Mouse (Mus musculus) liver, embryonic 12.5 days (tissue): ENCODE measurements around the gene Prc1. TPM values are rescaled to one million over a fixed set of nuclear protein-coding genes. Genes with fewer than 3 reads are reported as not detected.
A peak's percentile ranks its signal among the peaks of the same experiment; 100 is the strongest.
"Not testable (repeated sequence)": the region's sequence is repeated elsewhere in the genome, so short reads cannot be mapped to it uniquely, and the experiment has no call there.

Source experiments
- ATAC-seq: fragments of 200-750 bp; cut with Nextera tagmentation; 2 replicates; pipeline ENCODE4 v1.8.0; 2017; ENCODE audit warnings: moderate number of reproducible peaks, mild to moderate bottlenecking, moderate library complexity
- H3K27ac ChIP-seq: fragments of 300-500 bp; sonication (generic); 2 replicates; pipeline ENCODE4 v1.5.1; 2016; ENCODE audit warnings: mild to moderate bottlenecking
- H3K27me3 ChIP-seq: fragments of 300-500 bp; sonication (generic); replicated peaks from 2 replicates; pipeline ENCODE4 v1.6.1; 2016; ENCODE audit warnings: mild to moderate bottlenecking, moderate library complexity
- H3K36me3 ChIP-seq: fragments of 300-500 bp; sonication (generic); 2 replicates; pipeline ENCODE4 v1.6.1; 2016; ENCODE audit warnings: mild to moderate bottlenecking, moderate library complexity
- H3K4me1 ChIP-seq: fragments of 300-500 bp; sonication (generic); 2 replicates; pipeline ENCODE4 v1.6.1; 2016
- H3K4me2 ChIP-seq: fragments of 300-500 bp; sonication (generic); 2 replicates; pipeline ENCODE4 v1.6.1; 2016; ENCODE audit warnings: mild to moderate bottlenecking, moderate library complexity
- H3K4me3 ChIP-seq: fragments of 300-500 bp; sonication (generic); 2 replicates; pipeline ENCODE4 v1.5.1; 2016; ENCODE audit warnings: mild to moderate bottlenecking, moderate library complexity
- H3K9ac ChIP-seq: fragments of 300-500 bp; sonication (generic); 2 replicates; pipeline ENCODE4 v1.6.1; 2016; ENCODE audit warnings: mild to moderate bottlenecking, moderate library complexity
- H3K9me3 ChIP-seq: fragments of 300-500 bp; sonication (generic); replicated peaks from 2 replicates; pipeline ENCODE4 v1.6.1; 2016; ENCODE audit warnings: mild to moderate bottlenecking, moderate library complexity
- WGBS: fragments of 180-500 bp; shearing (Covaris S2); methylation state at CpG from one replicate; pipeline ENCODE4 v1.1.7; 2016; ENCODE audit not compliant: insufficient replicate concordance; 5-methylcytosine and 5-hydroxymethylcytosine counted together
- polyA plus RNA-seq: library from polyadenylated mRNA; unstranded; fragments of >200 nt; fragmentation: Nextera tagmentation; extraction: Ambion mirVana; gene quantifications from 2 replicates; pipeline ENCODE4 v1.2.1, GENCODE M21; 2016

Prc1 gene
- polyA plus RNA-seq, 1 experiment from 2014 or later: 150 TPM

DNA sequence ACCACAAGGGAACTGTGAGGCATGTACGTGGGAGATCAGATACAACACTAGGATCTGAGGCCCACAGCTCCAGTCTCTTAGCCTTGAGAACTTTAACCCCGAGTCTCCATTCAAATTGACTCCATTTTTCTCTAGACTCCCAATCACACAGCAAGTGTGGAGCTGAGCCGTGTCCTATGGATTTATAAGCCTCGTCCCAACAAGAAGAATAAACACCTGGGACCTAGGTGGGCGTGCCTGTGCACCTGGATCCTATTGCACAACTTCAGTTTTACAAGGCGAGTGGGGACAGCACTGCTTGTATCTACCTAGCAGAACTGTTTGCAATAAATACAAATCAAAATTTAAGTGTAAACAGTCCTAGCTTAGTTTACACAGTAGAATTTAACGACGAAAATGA, 29.1 kb downstream of the Prc1 start:
- H3K27ac ChIP-seq: peak overlapping the region; percentile 74
- peak overlapping the region; percentile 76 for H3K9ac ChIP-seq
- H3K36me3 ChIP-seq: peaks cover 62% of the 10 kb centered on the region
- no peak for ATAC-seq
- no peaks in the 10 kb centered on the region for H3K9me3 ChIP-seq
- 13% methylated on average over 8 of the region's 8 CpGs for WGBS
- H3K4me3 ChIP-seq: peak overlapping the region; percentile 69
- peaks cover 25% of the 10 kb centered on the region for H3K4me1 ChIP-seq
- H3K27me3 ChIP-seq: no peaks in the 10 kb centered on the region
- peak overlapping the region; percentile 87 for H3K4me2 ChIP-seq

DNA sequence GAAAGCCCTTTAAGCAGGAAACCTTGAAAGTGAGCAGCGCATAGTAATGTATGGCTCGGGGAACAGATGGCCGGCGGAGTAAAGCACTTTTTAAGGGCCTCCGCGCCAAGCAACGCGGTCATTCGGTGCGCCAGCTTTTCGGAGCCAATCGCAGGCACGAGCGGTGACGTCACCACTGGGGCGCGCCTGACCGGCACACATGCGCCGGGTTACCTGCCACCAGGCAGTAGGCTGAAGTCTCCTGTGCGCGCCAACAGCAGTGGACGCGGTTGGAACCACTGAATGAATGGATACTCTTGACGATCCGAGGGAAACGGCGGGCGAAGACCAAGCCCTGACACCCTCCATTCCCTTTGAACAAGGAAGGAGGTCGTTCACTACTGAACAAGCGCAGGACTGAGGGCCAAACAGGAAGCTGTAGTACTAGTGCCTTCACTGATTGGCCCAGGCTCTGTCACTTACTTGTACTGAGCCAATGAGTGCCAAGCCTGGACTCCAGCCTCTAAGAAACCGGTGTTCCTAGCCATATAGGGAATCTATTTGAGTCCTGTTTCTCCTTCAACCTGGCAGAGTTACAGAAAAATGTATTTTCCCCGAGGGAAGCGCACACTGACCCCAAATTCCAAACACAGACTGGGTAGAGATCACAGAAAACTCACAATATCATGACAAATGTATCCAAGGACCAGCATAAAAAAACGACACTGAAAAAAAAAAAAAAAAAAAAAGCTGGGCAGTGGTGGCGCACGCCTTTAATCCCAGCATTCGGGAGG, 30.0 kb downstream of the Prc1 start, which contains the start of gene Rccd1:
Gene Rccd1 (minus strand): TSS at position 412 of the 773 bp plus-strand sequence.
- ATAC-seq: peak; percentile 99
- H3K9ac ChIP-seq: peak within 1 kb of the TSS; percentile 76
- H3K27me3 ChIP-seq: no peaks in the 10 kb centered on the region
- peak within 1 kb of the TSS; percentile 74 for H3K27ac ChIP-seq
- H3K9me3 ChIP-seq: no peaks in the 10 kb centered on the region
- H3K4me3 ChIP-seq: peak within 1 kb of the TSS; percentile 69
- 2% methylated on average over 38 of the region's 38 CpGs for WGBS
- H3K4me1 ChIP-seq: peaks cover 25% of the 10 kb centered on the region
- peaks cover 62% of the 10 kb centered on the region for H3K36me3 ChIP-seq
- peak within 1 kb of the TSS; percentile 87 for H3K4me2 ChIP-seq

DNA sequence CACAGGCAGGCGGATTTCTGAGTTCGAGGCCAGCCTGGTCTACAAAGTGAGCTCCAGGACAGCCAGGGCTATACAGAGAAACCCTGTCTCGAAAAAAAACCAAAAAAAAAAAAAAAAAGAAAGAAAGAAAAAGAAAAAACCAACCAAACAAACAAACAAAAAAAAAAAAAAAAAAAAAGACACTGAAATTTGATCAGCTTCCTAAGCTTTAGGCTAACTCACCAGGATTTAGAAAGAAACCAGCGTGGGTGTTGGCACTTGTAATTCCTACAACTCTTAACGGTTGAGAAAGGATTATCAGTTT, 30.5 kb downstream of the Prc1 start:
- H3K27me3 ChIP-seq, H3K9me3 ChIP-seq, ATAC-seq: not testable (repeated sequence)
- Histone ChIP-seq H3K4me2 (peak overlapping the region; percentile 87), H3K9ac (0 out of 2 replicates have a peak overlapping the region, but pooled peaks have one; percentile 8), H3K36me3 (peaks cover 62% of the 10 kb centered on the region), H3K4me3 (peak overlapping the region; percentile 69; the same call in 1 of the 2 replicates), H3K27ac (peak overlapping the region; percentile 74), H3K4me1 (peaks cover 25% of the 10 kb centered on the region)
- WGBS: 36% methylated on average over 5 of the region's 5 CpGs

DNA sequence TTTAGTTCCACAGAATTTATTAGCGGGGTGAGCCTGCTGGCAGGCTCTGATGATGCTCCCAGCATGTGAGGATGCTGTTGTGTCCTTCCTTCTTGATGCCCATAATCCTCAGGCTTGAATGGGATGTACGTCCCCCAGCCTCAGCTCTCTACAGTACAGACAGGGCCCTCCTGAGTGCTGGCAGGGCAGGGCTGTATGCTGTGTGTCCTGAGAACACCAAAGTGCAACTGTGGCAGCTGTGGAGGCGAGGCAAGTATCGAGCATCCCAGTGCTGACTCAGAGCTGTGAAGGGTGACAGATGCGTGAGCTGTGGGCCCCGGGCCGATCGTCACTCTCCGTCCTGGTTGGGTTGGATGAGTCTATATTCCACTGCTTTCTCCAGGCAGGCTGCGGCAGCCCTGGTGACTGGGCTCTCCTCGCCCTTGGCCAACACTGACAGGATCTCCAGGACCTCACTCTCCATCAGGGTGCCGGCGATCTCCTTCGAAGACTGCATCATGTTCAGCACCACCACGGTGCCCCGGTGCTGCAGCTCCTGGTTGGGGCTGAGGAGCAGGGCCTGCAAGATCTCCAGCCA, 31.1 kb downstream of the Prc1 start:
- WGBS: 89% methylated on average over 16 of the region's 16 CpGs
- Histone ChIP-seq H3K27ac (peak overlapping the region; percentile 18), H3K4me2 (peak overlapping the region; percentile 87; the same call in 1 of the 2 replicates)

DNA sequence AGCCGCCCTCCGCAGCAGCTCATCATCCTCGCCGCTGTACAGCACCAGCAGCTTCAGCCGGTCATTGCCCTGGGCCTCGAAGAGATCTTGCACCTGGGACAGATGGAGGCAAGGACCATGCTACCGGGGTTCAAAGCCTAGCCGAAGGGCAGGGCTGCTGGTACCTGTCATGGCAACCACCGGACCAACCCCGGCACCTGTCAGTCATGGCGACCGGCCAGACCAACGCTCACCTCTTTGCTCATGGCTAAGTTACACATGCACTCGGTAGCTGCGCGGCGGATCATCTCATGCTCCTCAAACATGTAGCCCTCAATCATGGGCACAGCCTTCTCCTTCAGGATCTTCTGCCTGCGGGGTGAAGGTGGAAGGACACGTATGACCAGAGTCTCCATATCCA, 31.8 kb downstream of the Prc1 start:
- peaks cover 62% of the 10 kb centered on the region for H3K36me3 ChIP-seq
- H3K4me2 ChIP-seq: no peak overlapping the region
- H3K27me3 ChIP-seq: no peaks in the 10 kb centered on the region
- no peak overlapping the region for H3K4me3 ChIP-seq
- WGBS: 90% methylated on average over 19 of the region's 19 CpGs
- H3K9me3 ChIP-seq: no peaks in the 10 kb centered on the region
- no peak for ATAC-seq
- peaks cover 25% of the 10 kb centered on the region for H3K4me1 ChIP-seq
- no peak overlapping the region for H3K9ac ChIP-seq
- H3K27ac ChIP-seq: no peak overlapping the region

More for the DNA sequence above, 31.1 kb downstream of the Prc1 start:
- Histone ChIP-seq H3K4me1 (peaks cover 25% of the 10 kb centered on the region), H3K9me3 (no peaks in the 10 kb centered on the region), H3K4me3 (no peak overlapping the region), H3K36me3 (peaks cover 62% of the 10 kb centered on the region), H3K27me3 (no peaks in the 10 kb centered on the region), H3K9ac (0 out of 2 replicates have a peak overlapping the region, but pooled peaks have one; percentile 8)
- ATAC-seq: no peak

DNA sequence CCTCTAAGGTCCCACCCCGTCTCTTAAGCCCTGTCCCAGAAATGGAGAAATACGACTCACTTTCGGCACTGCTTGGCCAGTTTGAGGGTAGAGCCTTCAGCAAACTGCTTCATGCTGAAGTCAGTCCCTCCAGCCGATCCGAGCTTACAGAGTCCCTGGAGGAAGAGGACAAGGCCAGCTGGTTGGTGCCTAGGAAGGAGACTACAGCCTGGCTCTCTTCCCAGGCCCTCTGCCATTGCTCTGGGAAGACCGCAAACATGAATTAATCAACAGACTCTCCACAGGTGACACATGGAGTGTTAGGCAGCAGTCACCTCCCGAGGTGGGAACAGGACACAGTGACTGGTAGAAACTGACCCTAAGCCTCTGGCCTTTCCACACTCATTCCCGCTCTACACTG, 36.0 kb downstream of the Prc1 start:
- Histone ChIP-seq H3K9ac (no peak overlapping the region), H3K9me3 (no peaks in the 10 kb centered on the region), H3K4me3 (no peak overlapping the region), H3K27me3 (no peaks in the 10 kb centered on the region), H3K4me2 (no peak overlapping the region), H3K4me1 (peaks cover 2% of the 10 kb centered on the region), H3K27ac (no peak overlapping the region), H3K36me3 (peaks cover 99% of the 10 kb centered on the region)
- whole genome bisulfite sequencing: 83% methylated on average over 8 of the region's 8 CpGs
- ATAC-seq: no peak

DNA sequence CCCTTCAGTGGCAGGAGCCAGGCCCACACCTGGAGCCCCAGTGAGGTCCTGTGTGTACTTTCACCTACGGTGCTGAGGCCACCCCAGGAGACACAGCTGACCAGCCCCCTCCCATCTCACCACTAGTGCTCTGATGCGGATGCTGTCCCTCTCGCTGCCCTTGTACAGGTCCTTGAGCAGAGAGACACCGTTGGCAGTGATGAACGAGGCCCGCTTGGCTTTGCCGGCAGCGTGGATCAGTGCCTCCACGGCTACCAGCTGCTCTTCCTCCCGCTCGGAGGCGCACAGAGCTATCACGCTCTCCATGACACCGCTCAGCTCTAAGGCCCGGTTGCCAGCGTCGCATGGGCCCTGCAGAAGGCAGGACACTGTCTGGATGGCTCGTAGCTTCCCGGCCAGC, 37.2 kb downstream of the Prc1 start:
- H3K27me3 ChIP-seq: no peaks in the 10 kb centered on the region
- H3K9ac ChIP-seq: no peak overlapping the region
- no peak overlapping the region for H3K4me2 ChIP-seq
- H3K4me3 ChIP-seq: no peak overlapping the region
- no peaks in the 10 kb centered on the region for H3K4me1 ChIP-seq
- 91% methylated on average over 19 of the region's 19 CpGs for WGBS
- H3K27ac ChIP-seq: no peak overlapping the region
- peaks cover 99% of the 10 kb centered on the region for H3K36me3 ChIP-seq
- ATAC-seq: no peak
- H3K9me3 ChIP-seq: no peaks in the 10 kb centered on the region

DNA sequence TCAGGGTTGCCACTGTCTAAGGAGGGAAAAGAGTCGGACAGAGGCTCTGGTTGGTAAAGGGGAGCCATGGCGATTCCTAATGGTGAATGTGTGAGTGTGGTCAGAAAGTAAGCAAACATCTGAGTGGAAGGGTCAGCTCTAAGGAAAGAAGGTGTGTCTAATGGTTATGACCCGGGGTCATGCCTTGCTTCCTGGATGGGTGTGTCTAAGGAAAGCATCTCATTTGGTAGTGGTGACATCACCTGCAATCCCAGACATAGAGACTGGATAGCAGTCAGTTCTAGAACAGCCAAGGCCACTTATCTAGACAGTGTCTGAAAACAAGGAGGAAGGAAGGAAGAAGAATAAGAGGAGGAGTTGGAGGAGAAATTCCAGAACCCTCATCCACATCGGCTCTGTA, 40.6 kb downstream of the Prc1 start:
- Histone ChIP-seq H3K36me3 (peaks cover 82% of the 10 kb centered on the region), H3K9me3 (no peaks in the 10 kb centered on the region), H3K4me3 (no peak overlapping the region), H3K4me1 (peaks cover 9% of the 10 kb centered on the region), H3K4me2 (no peak overlapping the region), H3K27ac (no peak overlapping the region), H3K9ac (no peak overlapping the region), H3K27me3 (no peaks in the 10 kb centered on the region)
- ATAC-seq: no peak
- 75% methylated on average over 4 of the region's 4 CpGs for WGBS

DNA sequence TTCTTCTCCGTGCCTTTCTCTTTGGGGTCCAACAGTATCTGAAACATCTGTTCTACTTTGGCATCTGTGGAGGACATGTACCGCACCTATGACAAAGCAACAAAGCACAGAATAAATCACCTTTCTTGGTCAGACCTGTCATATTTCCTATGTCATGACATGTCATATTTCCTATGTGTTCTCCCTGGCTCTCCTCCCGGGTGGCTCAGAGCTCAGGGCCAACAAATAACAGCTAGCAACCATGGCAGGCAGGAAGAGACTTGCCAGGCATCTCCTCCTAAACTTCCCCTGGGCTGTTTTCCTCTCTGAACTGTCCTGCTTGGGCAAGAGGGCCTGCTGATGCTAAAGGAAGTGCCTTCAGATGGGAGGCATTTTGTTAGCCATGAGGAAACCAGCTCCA, 42.7 kb downstream of the Prc1 start:
- Histone ChIP-seq H3K9ac (no peak overlapping the region), H3K36me3 (peaks cover 61% of the 10 kb centered on the region), H3K4me3 (no peak overlapping the region), H3K27ac (no peak overlapping the region), H3K9me3 (no peaks in the 10 kb centered on the region), H3K4me2 (no peak overlapping the region), H3K4me1 (peaks cover 24% of the 10 kb centered on the region), H3K27me3 (no peaks in the 10 kb centered on the region)
- WGBS: 75% methylated on average over 3 of the region's 3 CpGs
- ATAC-seq: no peak

DNA sequence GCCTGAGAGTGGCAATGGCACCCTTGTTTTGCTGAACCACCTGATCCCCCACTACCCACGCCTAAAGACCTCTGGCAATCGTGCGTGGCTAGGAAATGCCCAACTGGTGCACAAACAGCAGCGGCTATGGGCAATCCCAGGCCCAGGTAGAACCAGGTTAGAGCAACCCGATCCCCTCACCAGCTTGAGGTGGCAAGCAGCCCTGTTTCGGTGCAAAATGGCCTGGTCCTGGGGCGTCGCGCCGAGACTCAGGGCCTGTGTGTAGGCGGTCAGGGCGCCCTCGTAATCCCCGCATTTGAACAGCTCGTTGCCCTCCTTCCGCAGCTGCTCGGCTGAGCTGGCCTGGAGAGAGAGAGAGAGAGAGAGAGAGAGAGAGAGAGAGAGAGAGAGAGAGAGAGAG, 45.1 kb downstream of the Prc1 start:
- Histone ChIP-seq H3K4me1 (peaks cover 41% of the 10 kb centered on the region), H3K27ac (peak overlapping the region; percentile 75; the same call in 1 of the 2 replicates), H3K36me3 (peaks cover 38% of the 10 kb centered on the region), H3K9me3 (no peaks in the 10 kb centered on the region), H3K4me3 (peak overlapping the region; percentile 69), H3K27me3 (no peaks in the 10 kb centered on the region), H3K4me2 (peak overlapping the region; percentile 89), H3K9ac (peak overlapping the region; percentile 78)
- no peak for ATAC-seq
- WGBS: 11% methylated on average over 17 of the region's 17 CpGs

DNA sequence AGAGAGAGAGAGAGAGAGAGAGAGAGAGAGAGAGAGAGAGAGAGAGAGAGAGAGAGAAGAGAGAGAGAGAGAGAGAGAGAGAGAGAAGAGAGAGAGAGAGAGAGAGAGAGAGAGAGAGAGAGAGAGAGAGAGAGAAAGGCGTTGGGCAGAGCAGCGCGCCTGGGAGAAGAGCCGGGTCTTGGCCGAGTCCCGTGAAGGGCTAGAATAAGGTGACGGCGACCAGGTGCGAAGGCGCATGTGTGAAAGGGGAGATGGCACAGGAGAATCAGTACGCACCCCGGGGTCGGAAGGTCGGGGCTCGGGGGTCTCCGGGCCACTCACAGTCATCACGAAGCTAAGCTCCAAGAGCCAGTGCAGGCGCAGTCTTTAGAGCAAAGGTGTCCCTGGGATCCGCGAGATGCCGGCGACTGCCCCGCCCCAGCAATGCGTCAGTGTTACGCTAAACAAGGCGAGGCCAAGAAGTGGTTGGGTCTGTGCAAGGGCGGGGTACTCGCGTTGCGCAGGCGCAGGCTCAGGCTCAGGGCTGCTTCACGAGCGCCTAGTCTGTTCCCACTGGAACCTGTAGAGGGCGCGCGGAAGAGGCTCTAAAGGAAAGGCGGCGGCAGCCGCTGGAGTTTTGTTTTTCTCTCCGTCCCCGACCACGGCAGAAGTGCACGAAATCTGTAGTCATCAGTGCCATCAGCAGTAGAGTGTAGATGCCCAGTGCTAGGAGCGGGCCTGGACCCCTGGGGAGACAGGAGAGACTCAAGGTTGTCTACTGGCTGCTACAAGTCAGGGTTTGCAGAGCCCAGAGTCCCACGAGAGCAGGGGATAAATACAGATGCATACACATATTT, 45.8 kb downstream of the Prc1 start:
- Histone ChIP-seq H3K9me3 (no peaks in the 10 kb centered on the region), H3K36me3 (peaks cover 32% of the 10 kb centered on the region)
- peak; percentile 98 for ATAC-seq

DNA sequence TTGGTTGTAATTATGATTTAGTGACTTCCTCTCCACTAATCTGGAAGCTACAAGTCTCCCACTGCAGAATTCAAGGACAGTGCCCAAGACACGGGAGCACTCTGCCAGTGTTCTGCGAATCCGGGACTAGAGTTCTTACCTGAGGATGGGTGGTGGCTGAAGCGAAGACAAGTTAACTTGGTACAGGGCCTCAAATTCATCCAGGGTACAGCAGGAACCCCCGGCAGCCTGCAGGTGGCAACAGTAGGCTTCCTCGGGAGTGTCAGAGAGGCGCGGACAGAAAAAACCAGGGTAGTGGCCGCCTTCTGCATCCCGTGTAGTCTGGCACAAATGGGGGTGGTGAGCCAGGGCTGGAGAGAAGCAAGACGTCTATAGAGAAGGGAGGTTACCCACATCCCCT, 46.5 kb downstream of the Prc1 start, which contains the start of gene Unc45a:
Gene Unc45a (minus strand): TSS at position 213 of the 400 bp plus-strand sequence.
- Histone ChIP-seq H3K27me3 (no peaks in the 10 kb centered on the region), H3K4me1 (peaks cover 41% of the 10 kb centered on the region), H3K36me3 (peaks cover 27% of the 10 kb centered on the region)

More for the DNA sequence above, 45.8 kb downstream of the Prc1 start:
- peak overlapping the region; percentile 89 for H3K4me2 ChIP-seq
- peak overlapping the region; percentile 69 for H3K4me3 ChIP-seq
- H3K27me3 ChIP-seq: no peaks in the 10 kb centered on the region
- H3K27ac ChIP-seq: peak overlapping the region; percentile 87
- under 1% methylated on average over 45 of the region's 45 CpGs for WGBS
- H3K9ac ChIP-seq: peak overlapping the region; percentile 78
- H3K4me1 ChIP-seq: peaks cover 41% of the 10 kb centered on the region

More for the DNA sequence above, 46.5 kb downstream of the Prc1 start, which contains the start of gene Unc45a:
- peak within 1 kb of the TSS; percentile 87 for H3K27ac ChIP-seq
- H3K9ac ChIP-seq: peak within 1 kb of the TSS; percentile 78
- no peaks in the 10 kb centered on the region for H3K9me3 ChIP-seq
- ATAC-seq: peak; percentile 52
- 4% methylated on average over 11 of the region's 11 CpGs for WGBS
- H3K4me2 ChIP-seq: peak within 1 kb of the TSS; percentile 89
- H3K4me3 ChIP-seq: peak within 1 kb of the TSS; percentile 69
